Mouse (Mus musculus): ENCODE data around the gene Srgap1. TPM values are rescaled to one million over a fixed set of nuclear protein-coding genes. Genes with fewer than 3 reads are reported as not detected.

The Srgap1 gene
- total and polyA plus RNA-seq, 2 experiments from 2014 or later: 20.2 to 27.8 TPM

- H3K36me3 ChIP-seq (ENCODE audit: insufficient read depth): peaks cover 60% of the 10 kb centered on the region
- ATAC-seq (no peak), DNase-seq (no peak)
- WGBS: 84% methylated on average over 7 of the region's 7 CpGs
- no peak overlapping the region for H3K27ac ChIP-seq (ENCODE audit: low read depth, low read length)
- no peak overlapping the region for H3K4me3 ChIP-seq (ENCODE audit: low read depth, low read length)
- TF ChIP-seq CTCF (IDR thresholded peaks at IDR 0.05; ENCODE audit: low read depth): no peak
- no peaks in the 10 kb centered on the region for H3K9me3 ChIP-seq (ENCODE audit: low read length)
- no peaks in the 10 kb centered on the region for H3K4me1 ChIP-seq (ENCODE audit: insufficient read depth)
- no peak overlapping the region for H3K9ac ChIP-seq
- no peak overlapping the region for H3K4me2 ChIP-seq (ENCODE audit: low read depth)
- H3K27me3 ChIP-seq (ENCODE audit: insufficient read depth, low read length): no peaks in the 10 kb centered on the region
Measured at GRCm38 (mm10) chr10:121820846-121821245, 226.3 kb downstream of the Srgap1 start.

DNA sequence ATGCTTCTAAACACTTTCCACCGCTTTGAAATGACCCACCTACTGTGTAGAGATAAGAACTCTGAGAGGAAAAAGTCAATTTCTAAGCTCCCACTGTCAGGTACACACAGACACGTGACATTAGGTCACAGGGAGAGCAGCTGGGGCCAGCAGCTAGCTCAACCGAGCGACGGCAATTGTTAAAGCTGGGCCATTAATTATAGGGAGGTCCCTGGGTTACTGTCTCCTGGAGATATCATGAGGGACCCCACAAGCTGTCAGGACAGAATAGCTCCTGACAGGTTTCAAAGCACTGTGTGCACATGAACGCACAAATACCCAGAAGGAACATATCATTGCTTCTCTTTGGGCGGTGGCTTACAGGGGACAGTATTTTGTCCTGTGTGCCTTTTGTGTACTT lies 229.1 kb downstream of the Srgap1 start:
- no peak overlapping the region for H3K4me2 ChIP-seq (ENCODE audit: low read depth)
- no peak for TF ChIP-seq CTCF (IDR thresholded peaks at IDR 0.05; ENCODE audit: low read depth)
- H3K9me3 ChIP-seq (ENCODE audit: low read length): no peaks in the 10 kb centered on the region
- no peak overlapping the region for H3K9ac ChIP-seq
- no peaks in the 10 kb centered on the region for H3K27me3 ChIP-seq (ENCODE audit: insufficient read depth, low read length)
- H3K27ac ChIP-seq (ENCODE audit: low read depth, low read length): no peak overlapping the region
- peaks cover 45% of the 10 kb centered on the region for H3K36me3 ChIP-seq (ENCODE audit: insufficient read depth)
- 50% methylated on average over 7 of the region's 7 CpGs for WGBS
- no peak overlapping the region for H3K4me3 ChIP-seq (ENCODE audit: low read depth, low read length)
- no peaks in the 10 kb centered on the region for H3K4me1 ChIP-seq (ENCODE audit: insufficient read depth)
- ATAC-seq: no peak
- DNase-seq: no peak

GRCm38 (mm10) chr10:121807771-121808170 lies 239.3 kb downstream of the Srgap1 start:
- Histone ChIP-seq H3K27me3 (ENCODE audit: insufficient read depth, low read length) (no peaks in the 10 kb centered on the region), H3K4me1 (ENCODE audit: insufficient read depth) (no peaks in the 10 kb centered on the region), H3K9me3 (ENCODE audit: low read length) (no peaks in the 10 kb centered on the region), H3K4me2 (ENCODE audit: low read depth) (no peak overlapping the region), H3K4me3 (ENCODE audit: low read depth, low read length) (no peak overlapping the region), H3K36me3 (ENCODE audit: insufficient read depth) (peaks cover 15% of the 10 kb centered on the region), H3K27ac (ENCODE audit: low read depth, low read length) (no peak overlapping the region), H3K9ac (no peak overlapping the region)
- no peak for TF ChIP-seq CTCF (IDR thresholded peaks at IDR 0.05; ENCODE audit: low read depth)
- no peak for DNase-seq
- ATAC-seq: no peak
- WGBS: 95% methylated on average over 11 of the region's 11 CpGs

- Histone ChIP-seq H3K4me1 (ENCODE audit: insufficient read depth) (no peaks in the 10 kb centered on the region), H3K27me3 (ENCODE audit: insufficient read depth, low read length) (no peaks in the 10 kb centered on the region), H3K4me2 (ENCODE audit: low read depth) (no peak overlapping the region), H3K9ac (no peak overlapping the region), H3K4me3 (ENCODE audit: low read depth, low read length) (no peak overlapping the region), H3K36me3 (ENCODE audit: insufficient read depth) (peaks cover 24% of the 10 kb centered on the region), H3K27ac (ENCODE audit: low read depth, low read length) (no peak overlapping the region), H3K9me3 (ENCODE audit: low read length) (no peaks in the 10 kb centered on the region)
- ATAC-seq: no peak
- DNase-seq: no peak
- no peak for TF ChIP-seq CTCF (IDR thresholded peaks at IDR 0.05; ENCODE audit: low read depth)
- WGBS: 55% methylated on average over 11 of the region's 11 CpGs
Measured at GRCm38 (mm10) chr10:121806806-121807205, 240.3 kb downstream of the Srgap1 start.

DNA sequence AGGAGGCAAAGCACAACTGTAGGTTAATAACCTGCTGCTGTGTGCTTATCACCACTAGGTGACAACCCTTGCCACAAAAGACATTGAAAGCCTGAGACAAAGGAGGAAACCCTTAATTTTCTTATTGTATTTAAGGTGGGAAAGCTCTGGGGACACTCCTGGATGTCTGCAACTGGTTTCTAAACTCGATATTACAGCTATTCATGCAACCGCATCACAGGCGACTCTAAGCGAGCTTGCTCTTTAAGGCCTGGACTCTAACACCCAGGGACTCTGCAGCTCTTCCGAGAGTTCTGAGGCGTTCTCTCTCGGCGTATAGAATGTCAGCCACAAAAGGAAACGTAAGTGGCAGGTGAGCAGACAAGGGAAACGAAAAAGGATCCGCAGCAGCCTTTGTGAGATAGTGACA lies 241.2 kb downstream of the Srgap1 start:
- Histone ChIP-seq H3K9ac (no peak overlapping the region), H3K27ac (ENCODE audit: low read depth, low read length) (peak overlapping the region; percentile 69), H3K36me3 (ENCODE audit: insufficient read depth) (peaks cover 26% of the 10 kb centered on the region), H3K4me2 (ENCODE audit: low read depth) (no peak overlapping the region), H3K4me1 (ENCODE audit: insufficient read depth) (no peaks in the 10 kb centered on the region), H3K4me3 (ENCODE audit: low read depth, low read length) (no peak overlapping the region), H3K9me3 (ENCODE audit: low read length) (no peaks in the 10 kb centered on the region), H3K27me3 (ENCODE audit: insufficient read depth, low read length) (no peaks in the 10 kb centered on the region)
- peak; percentile 60 for TF ChIP-seq CTCF (IDR thresholded peaks at IDR 0.05; ENCODE audit: low read depth)
- DNase-seq: peak; percentile 45
- peak; percentile 86; the same call in 1 of the 2 replicates for ATAC-seq
- 55% methylated on average over 11 of the region's 11 CpGs for WGBS

DNA sequence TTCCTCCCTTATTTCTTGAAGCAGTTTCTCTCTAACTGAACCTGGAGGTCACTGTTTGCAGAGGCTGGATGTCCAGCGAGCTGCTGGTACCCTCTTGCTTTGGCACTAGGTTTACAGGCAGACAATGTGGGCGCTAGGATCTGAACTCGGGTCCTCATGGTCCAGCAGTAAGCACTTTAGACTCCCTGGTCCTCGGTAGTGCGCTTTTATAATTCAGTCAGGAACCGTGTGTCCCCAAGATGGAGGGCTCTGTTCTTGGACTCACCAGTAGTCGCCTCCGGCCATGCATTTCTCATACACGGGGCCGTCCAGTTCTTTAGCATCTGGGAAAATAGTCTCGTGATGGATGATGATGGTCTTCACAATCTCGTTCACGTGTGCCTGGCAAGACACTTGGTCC lies 242.6 kb downstream of the Srgap1 start:
- no peak for TF ChIP-seq CTCF (IDR thresholded peaks at IDR 0.05; ENCODE audit: low read depth)
- no peak overlapping the region for H3K9ac ChIP-seq
- no peak for DNase-seq
- no peaks in the 10 kb centered on the region for H3K27me3 ChIP-seq (ENCODE audit: insufficient read depth, low read length)
- 94% methylated on average over 13 of the region's 13 CpGs for WGBS
- no peak overlapping the region for H3K4me2 ChIP-seq (ENCODE audit: low read depth)
- H3K9me3 ChIP-seq (ENCODE audit: low read length): no peaks in the 10 kb centered on the region
- no peak for ATAC-seq
- H3K36me3 ChIP-seq (ENCODE audit: insufficient read depth): peaks cover 33% of the 10 kb centered on the region
- H3K4me3 ChIP-seq (ENCODE audit: low read depth, low read length): no peak overlapping the region
- no peak overlapping the region for H3K27ac ChIP-seq (ENCODE audit: low read depth, low read length)
- no peaks in the 10 kb centered on the region for H3K4me1 ChIP-seq (ENCODE audit: insufficient read depth)

DNA sequence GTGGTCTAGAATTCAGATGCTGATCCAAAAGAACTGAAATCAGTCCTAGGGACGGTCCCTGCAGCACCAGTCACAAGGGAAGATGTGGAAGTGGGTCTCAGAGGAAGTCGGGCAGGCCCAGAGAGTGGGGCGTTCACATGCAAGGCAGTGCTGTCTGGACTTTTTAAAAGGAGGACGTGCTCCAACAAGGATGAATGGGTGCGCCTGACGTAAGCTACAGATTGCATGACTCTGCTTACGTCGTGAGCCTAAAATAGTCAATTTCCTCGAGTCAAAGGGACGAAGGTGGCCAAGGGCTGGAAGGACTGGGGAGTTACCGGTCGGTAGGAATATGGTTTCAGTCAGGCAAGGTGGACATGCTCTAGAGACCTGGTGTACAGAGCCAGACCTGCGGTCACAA lies 247.1 kb downstream of the Srgap1 start:
- ATAC-seq (no peak), DNase-seq (no peak)
- Histone ChIP-seq H3K27me3 (ENCODE audit: insufficient read depth, low read length) (no peaks in the 10 kb centered on the region), H3K9me3 (ENCODE audit: low read length) (no peaks in the 10 kb centered on the region), H3K4me1 (ENCODE audit: insufficient read depth) (no peaks in the 10 kb centered on the region), H3K4me3 (ENCODE audit: low read depth, low read length) (no peak overlapping the region), H3K4me2 (ENCODE audit: low read depth) (no peak overlapping the region), H3K36me3 (ENCODE audit: insufficient read depth) (peaks cover 42% of the 10 kb centered on the region), H3K9ac (no peak overlapping the region), H3K27ac (ENCODE audit: low read depth, low read length) (no peak overlapping the region)
- TF ChIP-seq CTCF (IDR thresholded peaks at IDR 0.05; ENCODE audit: low read depth): no peak
- 95% methylated on average over 13 of the region's 13 CpGs for WGBS

All from forebrain, postnatal 0 days (tissue).